Mouse (Mus musculus): ENCODE measurements around the gene Bloc1s2.

GRCm38 (mm10) chr19:44183968-44184367 is 37.7 kb upstream of the Bloc1s2 start:
- TF ChIP-seq POLR2A (IDR thresholded peaks at IDR 0.05; ENCODE audit: low read depth, low read length) (no peak), CTCF (conservative IDR thresholded peaks at IDR 0.05; ENCODE audit: insufficient read depth, insufficient read length, low read depth, low read length) (no peak)

Measured in kidney, adult 2 months (tissue).